Mouse (Mus musculus): Measurements from ENCODE around the gene Zmynd19.
A peak's percentile ranks its signal among the peaks of the same experiment; 100 is the strongest.

DNA sequence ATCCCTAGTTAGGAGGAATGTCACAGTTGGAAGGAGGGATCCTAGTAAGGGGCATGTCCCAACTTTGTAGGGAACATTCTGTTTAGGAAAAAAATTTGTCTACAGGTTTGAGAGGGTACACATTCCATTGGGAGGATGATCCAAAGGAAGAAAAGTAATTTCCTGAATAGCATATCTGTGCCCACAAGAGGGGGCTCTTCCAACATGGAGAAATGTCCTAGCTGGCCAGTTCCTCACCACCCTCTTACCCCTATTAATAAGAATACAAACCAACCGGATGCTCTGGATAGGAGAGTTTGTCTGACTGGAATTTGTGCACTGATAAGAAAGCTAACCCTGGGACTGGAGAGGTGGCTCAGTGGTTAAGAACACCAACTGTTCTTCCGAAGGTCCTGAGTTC, 26.0 kb upstream of the Zmynd19 start:
- TF ChIP-seq POLR2A (IDR thresholded peaks at IDR 0.05; ENCODE audit: borderline replicate concordance, insufficient read depth, low read length), result no peak
- TF ChIP-seq CTCF (IDR thresholded peaks at IDR 0.05; ENCODE audit: borderline replicate concordance, insufficient read depth, low read depth, low read length), result peak; percentile 33; the same call in 1 of the 2 replicates
